Mouse (Mus musculus) liver, postnatal 0 days (tissue): ENCODE data around the gene Efemp2.

Experiments
- CTCF ChIP-seq: sonication (generic); IDR thresholded peaks from 2 replicates; pipeline ENCODE4 v1.5.1; 2016; ENCODE audit warnings: antibody characterized with exemption, low read depth
- EP300 ChIP-seq: IDR thresholded peaks from 2 replicates; pipeline ENCODE4 v1.6.1; 2016; ENCODE audit warnings: antibody characterized with exemption, low read depth, mild to moderate bottlenecking

DNA sequence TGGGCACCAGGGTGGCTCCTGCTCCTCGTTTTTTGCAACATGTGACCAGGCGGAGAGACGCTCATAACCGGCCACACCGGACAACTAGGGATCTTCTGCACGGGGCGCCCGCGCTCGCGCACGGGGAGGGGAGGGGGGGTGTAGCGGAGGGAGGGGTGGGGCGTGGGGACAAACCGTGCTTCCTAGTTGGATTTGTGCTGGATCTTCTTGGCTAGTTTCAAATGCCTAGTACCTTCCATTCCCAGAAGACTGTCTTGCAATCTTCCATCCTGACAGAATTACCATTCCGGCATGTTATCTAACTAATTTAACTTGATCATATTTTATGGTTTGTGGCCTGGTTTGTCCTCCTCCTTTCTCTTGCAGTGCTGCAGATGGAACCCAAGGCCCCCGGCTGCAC, 29.9 kb downstream of the Efemp2 start, which contains the start of gene 1700020D05Rik:
- TF ChIP-seq CTCF (no peak), EP300 (no peak)
